Mouse (Mus musculus): ENCODE results near the gene Bcl2l11. TPM values are rescaled to one million over a fixed set of nuclear protein-coding genes. Genes with fewer than 3 reads are reported as not detected.

Gene Bcl2l11
- polyA plus RNA-seq, 1 experiment from 2014 or later: 18.0 TPM

DNA sequence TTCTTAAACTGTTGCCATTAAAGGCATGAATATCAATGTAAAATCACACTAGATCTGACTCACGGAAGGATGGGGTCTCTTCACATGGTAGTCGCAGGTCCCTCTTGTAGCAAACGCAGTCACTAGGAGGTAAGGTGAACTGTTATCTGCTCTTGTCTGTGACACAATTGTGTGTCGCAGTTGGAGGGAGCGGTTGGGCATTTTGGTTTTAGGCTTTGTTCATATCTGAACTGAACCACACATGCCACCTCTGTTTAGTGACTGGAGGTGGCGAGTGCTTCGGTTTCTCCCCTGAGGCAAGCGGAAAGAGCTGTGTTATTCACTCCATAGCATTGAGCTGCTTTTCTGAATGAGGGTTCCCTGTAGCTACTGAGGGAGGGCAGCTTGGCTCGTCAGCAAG, 26.4 kb downstream of the Bcl2l11 start:
- Histone ChIP-seq H3K4me1 (replicated peaks) (peaks cover 46% of the 10 kb centered on the region), H3K4me3 (no peak overlapping the region), H3K27ac (peak overlapping the region; percentile 12; the same call in 1 of the 2 replicates), H3K27me3 (no peaks in the 10 kb centered on the region), H3K9me3 (no peaks in the 10 kb centered on the region), H3K9ac (no peak overlapping the region), H3K4me2 (no peak overlapping the region), H3K36me3 (peaks cover 30% of the 10 kb centered on the region)
- 80% methylated on average over 9 of the region's 9 CpGs for WGBS
- no peak for ATAC-seq (ENCODE audit: low FRiP score)

DNA sequence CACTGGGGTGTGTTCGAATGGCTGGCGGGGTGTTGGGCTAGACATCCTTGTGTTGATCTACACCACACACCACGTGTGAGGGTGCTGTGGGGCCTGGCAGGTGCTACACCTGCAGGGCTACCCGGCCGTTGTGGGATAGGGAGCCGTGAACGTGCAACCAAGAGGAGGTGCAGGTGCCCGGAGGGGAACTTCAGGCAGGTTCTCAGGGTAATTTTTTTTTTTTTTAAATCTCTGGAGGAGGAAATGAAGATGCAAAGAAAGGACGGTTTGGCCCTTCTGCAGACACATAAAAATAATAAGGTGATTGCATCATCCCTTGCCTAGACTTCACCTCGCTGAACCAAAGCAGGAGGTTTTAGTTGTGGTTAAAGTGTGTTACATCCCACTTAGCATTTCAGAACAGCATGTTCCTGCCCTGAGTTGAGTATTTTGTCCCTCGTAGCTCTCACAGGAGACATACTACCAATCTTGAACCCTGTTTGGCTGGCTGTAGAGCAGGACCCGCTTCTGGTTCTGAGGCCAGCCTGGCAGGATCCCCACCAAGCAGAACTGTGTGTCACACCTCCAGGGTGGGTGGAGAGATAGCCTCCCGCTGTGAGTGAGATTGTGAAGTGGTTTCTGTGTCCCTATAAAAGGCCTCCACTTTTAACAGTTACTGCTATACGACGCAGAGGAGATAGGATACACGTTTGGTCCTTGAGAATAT, 27.2 kb downstream of the Bcl2l11 start:
- Histone ChIP-seq H3K9me3 (no peaks in the 10 kb centered on the region), H3K27me3 (no peaks in the 10 kb centered on the region), H3K4me2 (no peak overlapping the region), H3K36me3 (peaks cover 24% of the 10 kb centered on the region), H3K4me3 (no peak overlapping the region), H3K4me1 (replicated peaks) (peaks cover 50% of the 10 kb centered on the region), H3K9ac (peak overlapping the region; percentile 24; the same call in 1 of the 2 replicates), H3K27ac (0 out of 2 replicates have a peak overlapping the region, but pooled peaks have one; percentile 44)
- WGBS: 86% methylated on average over 16 of the region's 16 CpGs
- no peak for ATAC-seq (ENCODE audit: low FRiP score)

DNA sequence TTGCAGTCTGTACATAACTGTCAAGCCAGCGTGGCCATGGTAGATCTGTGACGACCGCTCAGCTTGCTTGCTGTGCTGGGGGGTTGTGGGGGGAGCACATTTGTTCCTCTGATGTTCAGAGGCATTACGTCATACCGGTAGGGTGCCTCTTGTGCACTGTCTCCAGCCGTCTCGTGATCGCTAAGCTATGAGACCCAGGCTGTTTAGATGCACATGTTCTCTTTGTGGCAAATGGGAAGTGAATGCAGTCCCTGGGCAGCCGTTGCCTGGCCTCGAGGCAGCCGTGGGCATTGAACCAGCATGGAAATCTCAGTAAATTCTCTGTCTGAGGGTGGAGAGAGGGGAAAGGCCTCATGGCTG, 27.7 kb downstream of the Bcl2l11 start:
- no peaks in the 10 kb centered on the region for H3K9me3 ChIP-seq
- H3K4me3 ChIP-seq: no peak overlapping the region
- H3K9ac ChIP-seq: peak overlapping the region; percentile 24; the same call in 1 of the 2 replicates
- no peak overlapping the region for H3K4me2 ChIP-seq
- peak; percentile 47; the same call in 1 of the 2 replicates for ATAC-seq (ENCODE audit: low FRiP score)
- H3K4me1 ChIP-seq (replicated peaks): peaks cover 50% of the 10 kb centered on the region
- peaks cover 23% of the 10 kb centered on the region for H3K36me3 ChIP-seq
- no peak overlapping the region for H3K27ac ChIP-seq
- no peaks in the 10 kb centered on the region for H3K27me3 ChIP-seq
- 45% methylated on average over 11 of the region's 11 CpGs for whole genome bisulfite sequencing

DNA sequence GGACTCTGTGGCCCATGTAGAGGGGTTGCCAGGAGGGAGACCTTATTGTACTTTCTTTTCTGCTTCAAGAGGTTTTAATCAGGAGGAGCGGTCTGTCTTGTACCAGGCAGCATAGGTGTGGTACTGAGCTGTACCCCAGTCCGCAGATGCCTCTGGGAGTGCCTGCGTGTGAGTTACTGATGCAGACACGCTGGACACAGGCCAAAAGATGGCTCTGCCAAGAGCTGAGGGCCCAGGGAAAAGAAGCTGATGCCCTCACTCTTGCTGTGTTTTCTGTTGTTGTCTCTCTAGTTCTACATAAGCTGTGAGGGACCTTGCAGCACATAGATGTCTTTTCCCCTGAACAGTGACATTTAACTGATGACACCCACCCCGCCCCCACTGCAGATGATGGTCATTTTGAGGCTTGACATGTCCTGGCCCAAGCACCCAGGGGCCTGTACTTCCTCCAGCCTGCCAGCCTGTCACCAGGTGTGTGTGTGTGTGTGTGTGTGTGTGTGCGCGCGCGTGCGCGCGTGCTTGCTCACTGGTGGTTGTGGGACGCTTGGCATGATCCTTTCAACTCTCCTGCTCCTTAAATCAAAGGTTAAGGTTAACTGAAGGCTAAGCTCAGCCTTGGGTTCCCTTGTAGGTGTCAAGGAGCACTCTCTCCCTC, 29.7 kb downstream of the Bcl2l11 start:
- peak overlapping the region; percentile 46; the same call in 1 of the 2 replicates for H3K27ac ChIP-seq

DNA sequence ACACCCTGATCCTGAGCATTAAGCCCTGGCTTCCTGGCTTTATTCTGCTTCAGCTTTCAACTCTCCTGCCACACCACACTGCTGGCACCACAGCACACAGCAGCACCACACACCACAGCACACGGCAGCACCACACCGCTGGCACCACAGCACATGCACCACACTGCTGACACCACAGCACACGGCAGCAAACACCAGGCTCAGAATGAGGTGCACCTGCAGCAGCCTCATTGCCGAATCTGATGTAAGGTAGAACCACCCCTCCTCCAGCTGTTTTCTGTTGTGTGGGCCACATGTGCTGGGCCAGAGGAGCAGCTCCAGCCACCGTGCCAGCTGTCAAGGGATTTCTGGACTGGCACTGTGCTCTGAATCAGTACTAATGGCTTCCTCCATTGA, 30.2 kb downstream of the Bcl2l11 start:
- Histone ChIP-seq H3K27ac (peak overlapping the region; percentile 52; the same call in 1 of the 2 replicates), H3K27me3 (no peaks in the 10 kb centered on the region), H3K4me3 (no peak overlapping the region), H3K9ac (no peak overlapping the region; the same call in 1 of the 2 replicates), H3K36me3 (peaks cover 9% of the 10 kb centered on the region), H3K4me2 (no peak overlapping the region), H3K4me1 (replicated peaks) (peaks cover 65% of the 10 kb centered on the region), H3K9me3 (no peaks in the 10 kb centered on the region)
- 0 out of 2 replicates have a peak, but pooled peaks have one; percentile 21 for ATAC-seq (ENCODE audit: low FRiP score)
- WGBS: 64% methylated on average over 5 of the region's 5 CpGs

More for the DNA sequence above, 29.7 kb downstream of the Bcl2l11 start:
- 0 out of 2 replicates have a peak, but pooled peaks have one; percentile 13 for ATAC-seq (ENCODE audit: low FRiP score)
- WGBS: 92% methylated on average over 13 of the region's 13 CpGs
- Histone ChIP-seq H3K27me3 (no peaks in the 10 kb centered on the region), H3K9me3 (no peaks in the 10 kb centered on the region), H3K36me3 (peaks cover 14% of the 10 kb centered on the region), H3K4me3 (no peak overlapping the region), H3K4me2 (no peak overlapping the region), H3K4me1 (replicated peaks) (peaks cover 65% of the 10 kb centered on the region), H3K9ac (no peak overlapping the region; the same call in 1 of the 2 replicates)

DNA sequence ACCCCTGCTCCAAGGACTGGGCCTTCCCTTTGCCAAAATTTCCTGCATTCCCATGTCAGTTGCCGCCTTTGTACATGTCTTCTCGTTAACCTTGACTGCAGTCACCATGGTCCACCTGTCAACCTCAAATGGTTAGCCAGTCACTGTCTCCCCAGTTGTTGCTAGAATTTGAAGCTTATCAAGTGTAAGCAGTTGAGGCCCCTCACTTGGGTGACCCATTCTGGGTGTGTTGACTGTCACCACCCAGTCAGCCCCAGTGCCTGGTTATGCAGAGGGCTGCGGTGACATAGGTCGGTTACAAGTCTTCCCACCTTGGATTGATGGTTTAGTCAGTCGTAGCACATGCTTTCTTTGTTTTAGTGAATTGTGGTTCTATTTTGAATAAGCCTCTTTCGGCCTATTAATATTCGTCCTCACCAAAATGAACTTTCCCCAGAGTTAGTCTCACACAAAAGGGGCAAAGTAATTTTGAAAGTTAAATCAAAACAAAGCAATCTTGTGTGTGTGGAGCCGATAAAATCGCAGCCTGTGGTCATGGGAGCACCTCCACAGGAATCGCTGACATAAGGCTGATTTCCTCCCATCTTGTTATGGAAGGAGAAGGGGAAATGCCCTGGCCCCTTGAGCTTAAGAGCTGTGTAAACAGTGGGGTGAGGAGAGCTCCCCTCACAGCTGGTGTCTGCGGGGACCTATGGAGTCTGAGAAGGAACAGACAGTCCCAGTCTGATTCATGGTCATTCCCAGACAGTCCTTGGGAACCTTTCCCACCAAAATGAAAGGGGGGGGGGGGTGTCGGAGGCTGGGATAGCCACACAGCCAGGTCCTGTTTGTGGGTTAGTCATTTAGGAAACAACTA, 30.9 kb downstream of the Bcl2l11 start:
- 0 out of 2 replicates have a peak, but pooled peaks have one; percentile 4 for ATAC-seq (ENCODE audit: low FRiP score)
- Histone ChIP-seq H3K4me1 (replicated peaks) (peaks cover 65% of the 10 kb centered on the region), H3K9me3 (no peaks in the 10 kb centered on the region), H3K27ac (peak overlapping the region; percentile 30; the same call in 1 of the 2 replicates), H3K9ac (no peak overlapping the region), H3K27me3 (no peaks in the 10 kb centered on the region), H3K4me2 (no peak overlapping the region), H3K36me3 (peaks cover 7% of the 10 kb centered on the region), H3K4me3 (no peak overlapping the region)
- 76% methylated on average over 12 of the region's 12 CpGs for WGBS

DNA sequence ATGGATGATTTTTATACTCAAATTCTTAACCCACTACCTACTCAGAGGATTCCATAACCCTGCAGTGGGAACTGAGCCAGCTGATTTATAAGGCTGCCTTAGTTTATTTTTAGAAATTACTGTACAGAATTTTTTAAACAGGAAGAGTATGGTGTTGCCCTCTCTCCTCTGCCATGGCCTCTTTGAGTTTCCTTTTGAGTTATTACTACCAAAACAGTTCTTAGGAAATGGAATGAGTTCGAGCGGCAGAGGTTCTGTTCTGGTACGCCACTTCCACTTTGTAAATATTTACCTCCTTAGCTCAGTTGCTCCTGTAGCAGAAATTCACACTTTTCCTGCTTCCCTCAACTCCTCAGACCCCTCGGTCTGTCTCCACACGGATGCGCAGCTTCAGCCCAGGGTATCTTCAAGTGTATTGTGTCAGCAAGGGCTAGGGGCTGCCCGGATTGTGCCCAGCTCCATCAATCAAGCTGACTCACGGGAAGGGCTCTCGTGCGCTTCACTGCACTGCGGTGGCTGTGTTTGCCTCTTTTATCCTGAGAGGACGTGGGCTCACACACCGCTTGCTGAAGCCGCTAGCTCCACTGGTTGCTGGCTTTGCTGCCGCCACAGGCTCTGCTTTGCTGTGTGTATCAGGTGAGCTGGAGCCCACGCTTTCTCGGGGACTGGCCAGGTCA, 33.0 kb downstream of the Bcl2l11 start:
- WGBS: 42% methylated on average over 17 of the region's 17 CpGs
- ATAC-seq (ENCODE audit: low FRiP score): peak; percentile 37; the same call in 1 of the 2 replicates

DNA sequence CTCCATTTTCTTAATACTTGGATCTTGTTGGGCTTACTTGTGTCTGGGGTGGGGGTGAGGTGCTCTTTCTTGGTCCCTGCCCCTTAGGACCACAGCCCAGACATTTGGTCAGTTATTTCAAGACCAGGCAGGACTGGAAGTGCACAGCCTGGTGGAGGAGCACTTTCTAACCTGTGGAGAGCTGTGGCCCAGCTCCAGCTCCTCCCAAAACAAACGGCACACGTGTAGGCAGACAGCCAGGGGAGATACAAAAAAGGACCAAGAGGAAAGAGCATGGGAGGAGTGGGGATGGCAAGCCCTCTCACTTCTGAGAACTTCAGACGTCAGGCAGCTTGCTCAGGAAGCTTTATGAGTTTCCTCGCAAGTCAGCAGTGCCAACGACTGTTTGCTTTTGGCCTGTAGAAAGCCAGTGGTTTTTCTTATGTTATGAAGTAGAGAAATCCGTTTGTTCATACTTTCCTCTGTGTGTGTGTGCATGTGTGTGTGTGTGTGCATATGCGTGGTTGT, 33.8 kb downstream of the Bcl2l11 start:
- no peaks in the 10 kb centered on the region for H3K9me3 ChIP-seq
- H3K9ac ChIP-seq: peak overlapping the region; percentile 29; the same call in 1 of the 2 replicates
- H3K4me1 ChIP-seq (replicated peaks): peaks cover 44% of the 10 kb centered on the region
- H3K36me3 ChIP-seq: peaks cover 7% of the 10 kb centered on the region
- no peak for ATAC-seq (ENCODE audit: low FRiP score)
- no peak overlapping the region for H3K4me3 ChIP-seq
- H3K4me2 ChIP-seq: no peak overlapping the region
- no peak overlapping the region; the same call in 1 of the 2 replicates for H3K27ac ChIP-seq
- H3K27me3 ChIP-seq: no peaks in the 10 kb centered on the region
- 75% methylated on average over 7 of the region's 7 CpGs for WGBS

More for the DNA sequence above, 33.0 kb downstream of the Bcl2l11 start:
- Histone ChIP-seq H3K27me3 (no peaks in the 10 kb centered on the region), H3K9ac (no peak overlapping the region; the same call in 1 of the 2 replicates), H3K9me3 (no peaks in the 10 kb centered on the region), H3K4me3 (no peak overlapping the region), H3K4me1 (replicated peaks) (peaks cover 45% of the 10 kb centered on the region), H3K36me3 (peaks cover 7% of the 10 kb centered on the region), H3K27ac (peak overlapping the region; percentile 55; the same call in 1 of the 2 replicates), H3K4me2 (peak overlapping the region; percentile 26; the same call in 1 of the 2 replicates)

DNA sequence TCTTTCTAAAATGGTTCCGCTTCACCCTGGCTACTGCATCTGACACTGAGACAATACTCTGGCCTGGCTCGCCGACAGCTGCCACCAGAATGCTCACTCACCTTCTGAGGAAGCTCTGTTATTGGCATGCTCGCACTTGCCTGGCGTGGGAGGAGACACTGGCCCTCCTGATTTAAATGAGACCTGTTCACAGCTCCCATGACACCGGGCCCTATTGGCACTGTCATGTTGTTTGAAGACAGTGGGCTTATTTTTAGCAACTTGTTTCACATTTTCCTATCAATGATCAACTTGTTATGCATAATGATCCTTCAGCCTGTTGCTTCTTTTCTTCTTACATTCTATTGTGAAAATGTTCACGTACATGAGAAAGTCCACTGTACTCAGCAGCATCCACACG, 37.3 kb downstream of the Bcl2l11 start:
- Histone ChIP-seq H3K9ac (no peak overlapping the region), H3K27me3 (no peaks in the 10 kb centered on the region), H3K9me3 (no peaks in the 10 kb centered on the region), H3K27ac (no peak overlapping the region), H3K4me3 (no peak overlapping the region), H3K4me2 (no peak overlapping the region), H3K36me3 (peaks cover 6% of the 10 kb centered on the region), H3K4me1 (replicated peaks) (peaks cover 21% of the 10 kb centered on the region)
- 79% methylated on average over 8 of the region's 8 CpGs for WGBS
- ATAC-seq (ENCODE audit: low FRiP score): no peak

DNA sequence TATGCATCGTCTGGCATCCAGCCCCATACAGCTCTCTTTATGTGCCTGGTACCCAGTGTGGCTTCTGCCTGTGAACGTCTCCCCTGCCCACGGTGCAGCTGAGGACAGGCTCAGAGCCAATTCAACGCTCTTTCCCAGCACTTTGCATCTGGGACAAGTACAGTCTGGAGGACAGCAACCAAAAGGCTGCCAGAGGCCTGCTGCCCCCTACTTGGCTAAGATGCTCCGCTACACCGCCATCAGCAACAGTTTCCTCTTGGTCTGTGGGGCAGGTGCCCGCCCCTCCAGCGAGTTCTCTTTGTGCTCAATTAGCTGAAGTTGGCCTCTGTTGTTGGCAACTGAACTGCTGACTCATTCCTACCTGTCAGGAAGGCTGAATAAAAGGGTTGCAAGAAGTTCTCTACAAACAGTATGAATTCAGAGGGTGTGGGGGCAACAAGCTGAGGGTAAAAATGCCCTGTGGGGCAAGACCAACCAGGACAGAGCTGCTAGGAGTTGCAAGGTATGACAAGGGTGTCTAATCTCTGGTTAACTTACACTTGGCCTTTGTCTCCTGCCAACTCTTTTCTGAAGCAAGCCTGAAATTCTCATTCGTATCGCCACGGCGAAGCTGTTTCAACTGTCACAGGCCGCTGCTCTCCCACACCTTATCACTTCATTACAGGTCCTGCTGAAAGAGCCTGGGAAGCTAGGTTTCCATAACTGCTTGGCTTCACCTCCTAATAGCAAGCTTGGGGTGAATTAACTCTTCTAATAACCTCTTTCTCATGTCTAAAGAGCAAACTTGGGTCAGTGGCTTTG, 41.0 kb downstream of the Bcl2l11 start:
- Histone ChIP-seq H3K9me3 (no peaks in the 10 kb centered on the region), H3K27ac (no peak overlapping the region), H3K9ac (no peak overlapping the region), H3K4me2 (no peak overlapping the region), H3K4me1 (replicated peaks) (peaks cover 5% of the 10 kb centered on the region; the same call in 1 of the 2 replicates), H3K36me3 (no peaks in the 10 kb centered on the region), H3K27me3 (no peaks in the 10 kb centered on the region), H3K4me3 (no peak overlapping the region)
- ATAC-seq (ENCODE audit: low FRiP score): no peak
- WGBS: 52% methylated on average over 13 of the region's 13 CpGs

Data from hindbrain, embryonic 13.5 days (tissue).